Mouse (Mus musculus) thymus, adult 2 months (tissue): ENCODE results near the gene Macrod2.

Experiments
- CTCF ChIP-seq: fragments of 200-500 bp; IDR thresholded peaks from 2 replicates; pipeline ENCODE4 v1.5.1; 2012; ENCODE audit warnings: mild to moderate bottlenecking, control low read depth, low read length, moderate library complexity, borderline replicate concordance; ENCODE audit not compliant: control insufficient read depth, poor library complexity, insufficient read depth; ENCODE audit errors: extremely low read depth
- POLR2A ChIP-seq: fragments of 200-500 bp; IDR thresholded peaks from 2 replicates; pipeline ENCODE4 v1.6.1; 2012; ENCODE audit warnings: mild to moderate bottlenecking, low read length, control low read depth, moderate library complexity; ENCODE audit not compliant: control insufficient read depth, poor library complexity, insufficient read depth; ENCODE audit errors: extremely low read depth

GRCm38 (mm10) chr2:140693845-140694244 lies 298.7 kb downstream of the Macrod2 start:
- TF ChIP-seq CTCF, result no peak
- TF ChIP-seq POLR2A, result no peak
